Mouse (Mus musculus) limb, embryonic 11.5 days (tissue): ENCODE data around the gene Hoxa6. TPM values are rescaled to one million over a fixed set of nuclear protein-coding genes. Genes with fewer than 3 reads are reported as not detected.
A peak's percentile ranks its signal among the peaks of the same experiment; 100 is the strongest.

Source experiments
- ATAC-seq: fragments of 200-750 bp; cut with Nextera tagmentation; 2 replicates; pipeline ENCODE4 v1.8.0; 2017; ENCODE audit warnings: low read depth; ENCODE audit not compliant: insufficient number of reproducible peaks, low FRiP score, low TSS enrichment
- DNase-seq: peaks from one replicate; pipeline ENCODE4 v3.0.0-alpha.2; 2015; ENCODE audit warnings: low spot score
- H3K27ac ChIP-seq: fragments of 300-500 bp; sonication (generic); replicated peaks from 2 replicates; pipeline ENCODE4 v1.5.1; 2014; ENCODE audit warnings: low read depth, mild to moderate bottlenecking, low read length
- H3K27me3 ChIP-seq: fragments of 300-500 bp; sonication (generic); 2 replicates; pipeline ENCODE4 v1.6.1; 2014; ENCODE audit warnings: mild to moderate bottlenecking, low read length, mixed read lengths; ENCODE audit not compliant: control insufficient read depth, insufficient read depth
- H3K36me3 ChIP-seq: fragments of 300-500 bp; sonication (generic); 2 replicates; pipeline ENCODE4 v1.6.1; 2014; ENCODE audit warnings: mild to moderate bottlenecking, low read length, moderate library complexity, mixed read lengths; ENCODE audit not compliant: control insufficient read depth, insufficient read depth
- H3K4me1 ChIP-seq: fragments of 300-500 bp; sonication (generic); 2 replicates; pipeline ENCODE4 v1.6.1; 2014; ENCODE audit warnings: low read length, mixed read lengths; ENCODE audit not compliant: control insufficient read depth, insufficient read depth
- H3K4me2 ChIP-seq: fragments of 300-500 bp; sonication (generic); 2 replicates; pipeline ENCODE4 v1.6.1; 2014; ENCODE audit warnings: low read depth, mild to moderate bottlenecking, moderate library complexity; ENCODE audit not compliant: severe bottlenecking
- H3K4me3 ChIP-seq: fragments of 300-500 bp; sonication (generic); 2 replicates; pipeline ENCODE4 v1.5.1; 2014; ENCODE audit warnings: low read depth, low read length
- H3K9ac ChIP-seq: fragments of 300-500 bp; sonication (generic); 2 replicates; pipeline ENCODE4 v1.6.1; 2014; ENCODE audit warnings: mild to moderate bottlenecking, low read length
- H3K9me3 ChIP-seq: fragments of 300-500 bp; sonication (generic); 2 replicates; pipeline ENCODE4 v1.6.1; 2016; ENCODE audit warnings: low read length; ENCODE audit not compliant: control insufficient read depth
- WGBS: fragments of 180-500 bp; shearing (Covaris S2); extraction: QIAGEN DNeasy Blood & Tissue Kit; methylation state at CpG from one replicate; pipeline ENCODE4 v1.1.7; 2014; 5-methylcytosine and 5-hydroxymethylcytosine counted together
- microRNA counts: library from miRNA; unstranded; fragments of <30 nt; microRNA quantifications from one replicate; lab custom pipeline; 2016
- microRNA-seq: library from miRNA; unstranded; fragments of <30 nt; microRNA quantifications from one replicate; pipeline ENCODE4, GENCODE M21; 2016
- polyA plus RNA-seq: library from polyadenylated mRNA; unstranded; fragments of >200 nt; fragmentation: Nextera tagmentation; extraction: Ambion mirVana; gene quantifications from 2 replicates; pipeline ENCODE4 v1.2.1, GENCODE M21; 2014

Hoxa6 gene
- polyA plus RNA-seq, 1 experiment from 2014 or later: 4.6 TPM

DNA sequence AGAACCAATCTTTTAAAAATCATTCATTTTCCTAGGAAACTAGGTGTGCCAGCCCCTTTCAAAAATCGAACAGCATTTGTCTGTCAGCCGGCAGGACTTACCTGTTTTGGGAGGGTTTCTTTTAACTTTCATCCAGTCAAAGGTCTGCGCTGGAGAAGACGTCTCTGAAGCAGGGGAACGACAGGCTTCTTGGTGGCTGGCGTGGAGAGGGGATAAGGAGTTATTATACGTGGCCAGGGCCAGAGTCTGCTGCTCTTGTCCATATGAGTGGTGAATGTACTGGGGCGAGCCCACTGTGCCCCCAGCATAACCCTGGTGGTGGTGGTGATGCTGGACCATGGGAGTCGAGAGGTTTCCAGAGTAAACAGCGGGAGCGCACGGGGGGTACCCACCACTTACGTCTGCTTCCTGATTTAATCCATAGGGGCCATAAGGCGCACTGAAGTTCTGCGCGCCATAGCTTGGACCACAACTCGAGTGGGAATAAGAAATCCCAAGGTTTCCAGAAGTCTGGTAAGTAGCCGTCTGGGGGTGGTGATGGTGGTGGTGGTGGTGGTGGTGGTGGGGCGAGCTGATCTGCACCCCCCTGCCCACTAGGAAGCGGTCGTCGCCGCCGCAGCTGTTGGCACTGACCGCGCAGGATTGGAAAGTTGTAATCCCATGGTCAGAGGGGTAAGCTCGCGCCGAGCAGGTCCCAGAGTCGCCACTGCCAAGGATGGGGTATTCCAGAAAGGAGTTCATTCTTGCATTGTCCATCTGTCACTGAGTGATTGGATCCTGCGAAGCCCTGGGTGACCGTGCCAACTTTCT, 50.9 kb downstream of the Hoxa6 start:
- Histone ChIP-seq H3K9ac (no peak overlapping the region), H3K4me2 (peak overlapping the region; percentile 97)

DNA sequence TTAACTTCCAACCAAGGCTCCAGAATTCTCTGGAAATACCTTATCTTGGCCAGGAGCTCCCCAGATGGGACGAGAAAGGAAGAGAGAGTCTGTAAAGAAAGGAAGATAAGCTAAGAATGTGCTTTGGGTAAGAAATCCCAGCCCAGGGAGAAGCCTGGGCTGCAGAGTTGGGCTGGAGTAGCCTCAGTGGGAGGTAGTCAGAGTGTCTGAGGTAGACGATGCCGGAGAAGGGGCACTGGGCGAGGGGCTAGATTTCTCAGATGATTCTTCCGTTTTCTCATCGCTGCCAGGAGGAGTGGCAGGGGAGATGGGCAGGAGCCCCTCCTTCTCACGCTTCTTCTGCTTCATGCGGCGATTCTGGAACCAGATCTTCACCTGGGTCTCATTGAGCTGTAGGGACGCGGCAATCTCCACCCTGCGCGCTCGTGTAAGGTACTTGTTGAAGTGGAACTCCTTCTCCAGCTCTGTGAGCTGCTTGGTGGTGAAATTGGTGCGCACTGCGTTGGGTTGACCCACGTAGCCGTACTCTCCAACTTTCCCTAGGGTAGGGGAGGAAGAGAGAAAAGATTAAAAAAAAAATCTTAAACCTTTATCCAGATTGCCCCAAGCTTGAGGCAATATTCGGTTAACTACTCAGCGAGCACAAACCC, 51.8 kb downstream of the Hoxa6 start:
- DNase-seq: peak; percentile 44
- Histone ChIP-seq H3K9me3 (no peaks in the 10 kb centered on the region), H3K4me2 (peak overlapping the region; percentile 8; the same call in 1 of the 2 replicates), H3K27ac (no peak overlapping the region), H3K9ac (no peak overlapping the region), H3K4me3 (no peak overlapping the region), H3K36me3 (no peaks in the 10 kb centered on the region), H3K4me1 (peaks cover 28% of the 10 kb centered on the region), H3K27me3 (peaks cover 52% of the 10 kb centered on the region)
- no peak for ATAC-seq
- WGBS: 2% methylated on average over 20 of the region's 20 CpGs

More for the DNA sequence above, 50.9 kb downstream of the Hoxa6 start:
- no peaks in the 10 kb centered on the region for H3K36me3 ChIP-seq
- peaks cover 28% of the 10 kb centered on the region for H3K4me1 ChIP-seq
- DNase-seq (no peak), ATAC-seq (peak; percentile 37)
- WGBS: under 1% methylated on average over 32 of the region's 32 CpGs
- H3K27ac ChIP-seq: no peak overlapping the region
- peaks cover 45% of the 10 kb centered on the region for H3K27me3 ChIP-seq
- H3K4me3 ChIP-seq: peak overlapping the region; percentile 73
- H3K9me3 ChIP-seq: no peaks in the 10 kb centered on the region

MicroRNA genes within 50 kb of the gene (microRNA counts, 519-probe panel; counts per million panel counts)
- 6,526 counts per million, percentile 96 among the panel's probes with 10 or more counts for microRNA mmu-miR-196b (lab: Ali Mortazavi, UCI)

Small RNA genes lying within 50 kb of the gene (microRNA-seq; reads per million reads assigned to microRNA genes)
- gene Mir196b: 72,279 reads per million, percentile 99 among the genes with 10 or more reads in this experiment

Other genes starting within 250 kb of the Hoxa6 start
- 15.3 and 20.3 TPM in 2 replicates for gene Skap2, start 196.2 kb downstream of the Hoxa6 start, polyA plus RNA-seq
- gene Hoxa1, start 50.4 kb downstream of the Hoxa6 start, polyA plus RNA-seq: 0.99 and 1.1 TPM in 2 replicates
- gene Hoxa2, start 43.9 kb downstream of the Hoxa6 start, polyA plus RNA-seq: 2.8 and 3.0 TPM in 2 replicates
- gene 5730596B20Rik, start 31.2 kb downstream of the Hoxa6 start, polyA plus RNA-seq: 0.99 and 1.4 TPM in 2 replicates
- 1.0 and 1.3 TPM in 2 replicates for gene Hoxa4, start 17.0 kb downstream of the Hoxa6 start, polyA plus RNA-seq
- 11.0 and 11.3 TPM in 2 replicates for gene Hoxa5, start 4.1 kb downstream of the Hoxa6 start, polyA plus RNA-seq
- gene Hoxa3, start 4.6 kb upstream of the Hoxa6 start, polyA plus RNA-seq: 5.6 and 6.2 TPM in 2 replicates
- 1.1 and 1.3 TPM in 2 replicates for gene Gm28308, start 4.6 kb upstream of the Hoxa6 start, polyA plus RNA-seq
- gene Hoxa7, start 13.1 kb upstream of the Hoxa6 start, polyA plus RNA-seq: 14.7 and 16.2 TPM in 2 replicates
- 86.7 and 90.5 TPM in 2 replicates for gene Hoxa9, start 22.4 kb upstream of the Hoxa6 start, polyA plus RNA-seq
- 274 and 278 TPM in 2 replicates for gene Hoxa10, start 32.1 kb upstream of the Hoxa6 start, polyA plus RNA-seq
- gene Hoxa11, start 37.1 kb upstream of the Hoxa6 start, polyA plus RNA-seq: 66.3 and 78.0 TPM in 2 replicates
- gene Hoxa13, start 52.2 kb upstream of the Hoxa6 start, polyA plus RNA-seq: 25.1 and 29.7 TPM in 2 replicates
- gene Evx1, start 104.8 kb upstream of the Hoxa6 start, polyA plus RNA-seq: 3.8 and 5.1 TPM in 2 replicates